Mouse (Mus musculus): Measurements from ENCODE around the gene Fam129c. TPM values are rescaled to one million over a fixed set of nuclear protein-coding genes. Genes with fewer than 3 reads are reported as not detected.
A peak's percentile ranks its signal among the peaks of the same experiment; 100 is the strongest.

Gene Fam129c
- polyA plus RNA-seq, 1 experiment from 2014 or later = 5.3 TPM

DNA sequence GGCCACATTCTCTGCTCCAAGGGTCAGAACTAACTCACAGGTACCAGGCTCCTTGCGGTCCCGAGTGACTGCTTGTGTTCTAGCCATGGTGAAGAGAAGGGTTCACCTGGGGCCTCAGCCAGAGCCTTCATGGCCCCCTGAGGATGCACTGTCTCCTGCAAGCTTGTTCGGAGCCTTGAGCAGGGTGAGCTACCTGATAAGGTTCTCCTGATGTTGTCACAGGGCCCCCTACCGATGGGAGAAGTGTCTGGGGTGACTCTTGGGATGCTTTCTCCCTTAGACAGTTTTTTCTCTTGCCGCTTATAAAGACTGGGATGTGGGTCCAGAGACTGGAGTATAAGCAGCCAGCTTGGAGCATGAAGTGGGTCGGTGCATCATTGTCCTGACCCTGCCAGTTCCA lies 1.1 kb upstream of the Fam129c start:
- peaks cover 3% of the 10 kb centered on the region; the same call in 1 of the 2 replicates for H3K36me3 ChIP-seq
- no peak for ATAC-seq (ENCODE audit: low FRiP score)
- no peak overlapping the region for H3K9ac ChIP-seq

GRCm38 (mm10) chr8:71596798-71597197 lies 650 bp upstream of the Fam129c start:
- H3K4me3 ChIP-seq = no peak overlapping the region
- H3K9ac ChIP-seq = no peak overlapping the region
- H3K27me3 ChIP-seq = peaks cover 23% of the 10 kb centered on the region
- ATAC-seq (ENCODE audit: low FRiP score) = no peak
- 88% methylated on average over 4 of the region's 4 CpGs for WGBS
- no peak overlapping the region for H3K4me2 ChIP-seq (replicated peaks)
- H3K4me1 ChIP-seq = peaks cover 12% of the 10 kb centered on the region
- H3K9me3 ChIP-seq (replicated peaks) = no peaks in the 10 kb centered on the region
- no peak overlapping the region for H3K27ac ChIP-seq
- H3K36me3 ChIP-seq = peaks cover 3% of the 10 kb centered on the region; the same call in 1 of the 2 replicates

More for the DNA sequence above, 1.1 kb upstream of the Fam129c start:
- H3K27me3 ChIP-seq = peaks cover 19% of the 10 kb centered on the region
- 57% methylated on average over 6 of the region's 6 CpGs for WGBS
- H3K4me2 ChIP-seq (replicated peaks) = no peak overlapping the region
- no peak overlapping the region for H3K27ac ChIP-seq
- no peaks in the 10 kb centered on the region for H3K9me3 ChIP-seq (replicated peaks)
- peaks cover 13% of the 10 kb centered on the region for H3K4me1 ChIP-seq
- H3K4me3 ChIP-seq = no peak overlapping the region

- ATAC-seq (ENCODE audit: low FRiP score) = no peak
- peaks cover 39% of the 10 kb centered on the region for H3K27me3 ChIP-seq
- no peak overlapping the region for H3K4me3 ChIP-seq
- peaks cover 3% of the 10 kb centered on the region; the same call in 1 of the 2 replicates for H3K36me3 ChIP-seq
- H3K4me2 ChIP-seq (replicated peaks) = no peak overlapping the region
- peaks cover 17% of the 10 kb centered on the region for H3K4me1 ChIP-seq
- H3K27ac ChIP-seq = no peak overlapping the region
- no peaks in the 10 kb centered on the region for H3K9me3 ChIP-seq (replicated peaks)
- H3K9ac ChIP-seq = no peak overlapping the region
These were observed 927 bp downstream of the Fam129c start for GRCm38 (mm10) chr8:71598375-71598774.

DNA sequence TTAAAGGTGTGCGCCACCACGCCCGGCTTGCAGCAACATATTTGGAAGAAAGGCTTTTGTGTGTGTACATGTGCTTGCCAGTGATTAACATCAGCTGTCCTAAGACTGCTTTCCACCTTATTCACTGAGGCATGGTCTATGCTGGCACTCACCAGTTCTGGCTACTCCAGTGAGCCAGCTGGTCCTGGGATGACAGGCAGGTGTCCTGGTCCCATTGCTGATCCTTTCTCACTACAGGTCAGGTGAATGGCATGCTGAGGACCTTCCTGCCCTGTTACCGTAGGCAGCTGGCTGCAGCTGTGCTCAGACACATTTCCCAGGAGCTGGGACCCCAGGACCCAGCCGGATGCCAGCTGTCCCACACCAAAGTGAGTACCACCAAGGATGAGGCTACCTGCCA lies 1.4 kb downstream of the Fam129c start:
- Histone ChIP-seq H3K4me3 (no peak overlapping the region), H3K4me2 (replicated peaks) (no peak overlapping the region), H3K4me1 (peaks cover 14% of the 10 kb centered on the region), H3K27me3 (peaks cover 44% of the 10 kb centered on the region), H3K27ac (no peak overlapping the region), H3K36me3 (peaks cover 3% of the 10 kb centered on the region; the same call in 1 of the 2 replicates), H3K9ac (no peak overlapping the region), H3K9me3 (replicated peaks) (no peaks in the 10 kb centered on the region)
- ATAC-seq (ENCODE audit: low FRiP score) = no peak
- 91% methylated on average over 5 of the region's 5 CpGs for WGBS

GRCm38 (mm10) chr8:71601939-71602665 lies 4.7 kb downstream of the Fam129c start:
- Histone ChIP-seq H3K4me2 (replicated peaks) (peak overlapping the region; percentile 56), H3K36me3 (peaks cover 3% of the 10 kb centered on the region; the same call in 1 of the 2 replicates), H3K27me3 (peaks cover 52% of the 10 kb centered on the region), H3K4me1 (peaks cover 14% of the 10 kb centered on the region), H3K9ac (peak overlapping the region; percentile 47), H3K27ac (no peak overlapping the region), H3K4me3 (peak overlapping the region; percentile 36), H3K9me3 (replicated peaks) (no peaks in the 10 kb centered on the region)
- 2% methylated on average over 65 of the region's 65 CpGs for WGBS
- peak; percentile 30 for ATAC-seq (ENCODE audit: low FRiP score)

GRCm38 (mm10) chr8:71602666-71603334 lies 5.4 kb downstream of the Fam129c start:
- WGBS = 2% methylated on average over 32 of the region's 32 CpGs
- ATAC-seq (ENCODE audit: low FRiP score) = peak; percentile 48
- no peaks in the 10 kb centered on the region for H3K9me3 ChIP-seq (replicated peaks)

GRCm38 (mm10) chr8:71604021-71604420 lies 6.6 kb downstream of the Fam129c start:
- no peak overlapping the region for H3K27ac ChIP-seq
- peaks cover 52% of the 10 kb centered on the region for H3K27me3 ChIP-seq
- H3K4me1 ChIP-seq = peaks cover 14% of the 10 kb centered on the region
- H3K9me3 ChIP-seq (replicated peaks) = no peaks in the 10 kb centered on the region
- H3K4me3 ChIP-seq = no peak overlapping the region
- H3K9ac ChIP-seq = no peak overlapping the region
- WGBS = 59% methylated on average over 7 of the region's 7 CpGs
- peaks cover 3% of the 10 kb centered on the region; the same call in 1 of the 2 replicates for H3K36me3 ChIP-seq
- no peak for ATAC-seq (ENCODE audit: low FRiP score)
- H3K4me2 ChIP-seq (replicated peaks) = no peak overlapping the region

More at GRCm38 (mm10) chr8:71602666-71603334, 5.4 kb downstream of the Fam129c start:
- Histone ChIP-seq H3K4me2 (replicated peaks) (peak overlapping the region; percentile 56), H3K36me3 (peaks cover 3% of the 10 kb centered on the region; the same call in 1 of the 2 replicates), H3K27me3 (peaks cover 52% of the 10 kb centered on the region), H3K9ac (peak overlapping the region; percentile 47), H3K27ac (no peak overlapping the region), H3K4me1 (peaks cover 14% of the 10 kb centered on the region), H3K4me3 (peak overlapping the region; percentile 36)

DNA sequence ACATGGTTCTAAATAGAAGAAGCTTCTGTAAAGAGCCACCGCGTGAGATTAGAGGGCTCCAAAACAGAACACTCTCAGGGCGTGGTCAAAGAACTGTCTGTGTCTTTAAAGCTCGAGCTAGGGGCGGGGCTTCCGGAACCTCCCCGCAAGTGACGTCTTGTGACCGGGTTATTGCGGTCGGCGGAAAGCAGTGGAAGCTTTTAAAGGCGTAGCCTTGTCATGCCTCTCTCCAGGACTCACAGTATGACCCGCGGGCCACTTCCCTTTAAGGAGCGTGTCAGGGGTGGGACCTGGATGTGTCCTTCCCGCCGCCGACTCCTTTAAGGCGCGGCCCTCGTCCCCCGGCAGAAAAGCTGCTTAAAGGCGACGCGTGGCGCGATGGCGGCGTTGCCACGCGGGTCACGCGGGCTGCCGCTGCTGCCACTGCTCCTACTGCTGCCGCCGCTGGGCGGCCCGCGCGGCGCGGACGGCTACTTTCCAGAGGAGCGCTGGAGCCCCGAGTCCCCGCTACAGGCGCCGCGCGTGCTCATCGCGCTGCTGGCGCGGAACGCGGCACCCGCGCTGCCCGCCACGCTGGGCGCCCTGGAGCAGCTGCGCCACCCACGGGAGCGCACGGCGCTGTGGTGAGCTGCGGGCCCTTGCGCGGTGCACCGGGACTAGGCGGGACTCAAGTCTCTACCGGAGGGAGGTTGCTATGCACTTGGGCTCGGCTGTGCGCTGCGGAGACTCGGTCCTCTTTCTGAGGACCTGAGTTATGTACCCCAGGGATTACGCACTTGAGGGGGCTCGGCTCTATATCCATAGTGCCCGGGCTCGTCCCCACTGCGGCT lies 13.6 kb downstream of the Fam129c start, which contains the start of gene Colgalt1:
Gene Colgalt1 (plus strand): TSS at position 177 of the 830 bp plus-strand sequence.
- Histone ChIP-seq H3K4me1 (peaks cover 13% of the 10 kb centered on the region), H3K9me3 (replicated peaks) (no peaks in the 10 kb centered on the region), H3K27me3 (no peaks in the 10 kb centered on the region), H3K4me2 (replicated peaks) (peak within 1 kb of the TSS; percentile 83), H3K36me3 (peaks cover 24% of the 10 kb centered on the region), H3K27ac (peak within 1 kb of the TSS; percentile 90), H3K9ac (peak within 1 kb of the TSS; percentile 88), H3K4me3 (peak within 1 kb of the TSS; percentile 81)
- WGBS = under 1% methylated on average over 77 of the region's 82 CpGs
- peak; percentile 98 for ATAC-seq (ENCODE audit: low FRiP score)

GRCm38 (mm10) chr8:71612141-71612540 lies 14.7 kb downstream of the Fam129c start:
- Histone ChIP-seq H3K27me3 (no peaks in the 10 kb centered on the region), H3K27ac (no peak overlapping the region), H3K4me1 (peaks cover 13% of the 10 kb centered on the region), H3K4me3 (peak overlapping the region; percentile 81), H3K4me2 (replicated peaks) (peak overlapping the region; percentile 83), H3K9me3 (replicated peaks) (no peaks in the 10 kb centered on the region), H3K9ac (peak overlapping the region; percentile 88), H3K36me3 (peaks cover 34% of the 10 kb centered on the region)
- no peak for ATAC-seq (ENCODE audit: low FRiP score)
- 58% methylated on average over 5 of the region's 5 CpGs for WGBS

DNA sequence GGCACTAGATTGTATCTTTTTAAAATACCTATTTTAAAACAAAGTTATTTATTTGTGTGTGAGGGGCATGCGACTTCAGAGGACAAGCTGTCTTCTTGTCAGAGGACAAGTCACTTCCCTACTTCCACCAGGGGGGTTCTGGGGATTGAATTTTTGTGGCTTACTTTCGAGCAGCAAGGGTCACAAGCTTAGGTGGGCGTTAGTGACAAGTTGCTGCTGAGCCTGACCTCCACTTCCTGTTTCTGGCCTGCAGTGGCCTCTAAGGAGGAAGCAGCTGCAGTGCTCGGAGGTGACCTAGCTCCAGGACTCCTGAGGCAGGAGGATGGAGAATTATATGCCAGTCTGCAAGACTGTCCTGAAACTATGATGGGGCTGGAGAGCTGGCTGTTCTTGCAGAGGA lies 16.0 kb downstream of the Fam129c start:
- H3K36me3 ChIP-seq = peaks cover 47% of the 10 kb centered on the region
- 61% methylated on average over 4 of the region's 4 CpGs for WGBS
- H3K4me2 ChIP-seq (replicated peaks) = no peak overlapping the region
- no peak overlapping the region for H3K4me3 ChIP-seq
- no peak overlapping the region for H3K9ac ChIP-seq
- no peaks in the 10 kb centered on the region for H3K9me3 ChIP-seq (replicated peaks)
- no peaks in the 10 kb centered on the region for H3K27me3 ChIP-seq
- peaks cover 13% of the 10 kb centered on the region for H3K4me1 ChIP-seq
- H3K27ac ChIP-seq = no peak overlapping the region
- ATAC-seq (ENCODE audit: low FRiP score) = no peak

DNA sequence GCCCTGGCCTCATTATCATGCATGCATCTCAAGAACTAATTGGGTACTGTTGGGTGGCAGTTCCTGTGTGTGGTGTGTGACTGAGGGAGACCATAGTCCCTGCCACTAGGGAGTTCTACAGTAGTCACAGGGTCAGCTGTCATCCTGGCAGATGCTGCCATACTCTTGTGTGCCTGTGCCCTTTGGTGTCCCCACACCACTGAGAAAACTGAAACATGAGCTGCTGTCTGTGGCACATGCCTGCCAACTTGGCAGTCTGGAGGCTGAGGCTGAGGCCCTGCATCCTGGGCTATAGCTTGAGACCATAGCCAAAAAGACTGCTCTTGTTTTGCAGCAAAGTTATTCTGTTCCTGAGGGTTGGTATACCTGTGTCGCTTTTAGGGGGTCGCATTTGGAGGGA lies 22.3 kb downstream of the Fam129c start:
- Histone ChIP-seq H3K27me3 (no peaks in the 10 kb centered on the region), H3K9ac (no peak overlapping the region), H3K4me1 (no peaks in the 10 kb centered on the region), H3K9me3 (replicated peaks) (peaks cover 14% of the 10 kb centered on the region), H3K36me3 (peaks cover 95% of the 10 kb centered on the region), H3K27ac (no peak overlapping the region), H3K4me3 (no peak overlapping the region), H3K4me2 (replicated peaks) (no peak overlapping the region)
- ATAC-seq (ENCODE audit: low FRiP score) = no peak
- WGBS = 97% methylated on average over 2 of the region's 2 CpGs

DNA sequence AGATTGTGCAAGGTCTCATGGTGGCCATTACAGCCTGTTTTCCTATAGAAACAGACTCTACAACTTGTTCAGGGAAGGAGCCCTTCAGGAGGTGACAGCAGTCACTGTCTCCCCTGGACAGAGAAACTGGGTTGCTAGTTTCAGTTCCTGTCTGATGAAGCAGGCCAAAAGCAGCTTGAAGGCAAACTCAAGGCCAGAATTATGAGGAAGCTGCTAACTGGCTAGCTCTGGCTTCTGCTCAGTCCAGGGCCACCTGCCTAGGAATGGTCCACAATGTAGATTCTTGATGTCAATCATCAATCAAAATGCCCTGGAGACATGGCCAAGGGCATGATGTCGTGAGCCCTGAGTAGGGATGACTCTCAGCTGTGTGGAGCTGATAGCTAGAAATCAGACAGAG lies 27.6 kb downstream of the Fam129c start:
- Histone ChIP-seq H3K36me3 (peaks cover 46% of the 10 kb centered on the region), H3K27ac (no peak overlapping the region)

More for the DNA sequence above, 27.6 kb downstream of the Fam129c start:
- peaks cover 19% of the 10 kb centered on the region for H3K4me1 ChIP-seq
- no peak overlapping the region for H3K4me2 ChIP-seq (replicated peaks)
- H3K9ac ChIP-seq = no peak overlapping the region
- peaks cover 14% of the 10 kb centered on the region for H3K9me3 ChIP-seq (replicated peaks)
- ATAC-seq (ENCODE audit: low FRiP score) = no peak
- H3K27me3 ChIP-seq = peaks cover 7% of the 10 kb centered on the region
- 78% methylated on average over 1 of the region's 1 CpGs for WGBS
- no peak overlapping the region for H3K4me3 ChIP-seq

Data from hindbrain, embryonic 12.5 days (tissue).